Mouse (Mus musculus): Measurements from ENCODE around the gene Vash2.

- no peak for TF ChIP-seq CTCF (IDR thresholded peaks at IDR 0.05; ENCODE audit: low read depth, low read length)
- no peak for TF ChIP-seq POLR2A (IDR thresholded peaks at IDR 0.05; ENCODE audit: insufficient read depth, low read length)
These were observed 7.1 kb downstream of the Vash2 start for GRCm38 (mm10) chr1:190971708-190972610.
